Mouse (Mus musculus) heart, postnatal 0 days (tissue): Measurements from ENCODE around the gene Uck2. TPM values are rescaled to one million over a fixed set of nuclear protein-coding genes. Genes with fewer than 3 reads are reported as not detected.

Experiments
- ATAC-seq: fragments of 200-750 bp; cut with Nextera tagmentation; 2 replicates; pipeline ENCODE4 v1.8.0; 2017; ENCODE audit warnings: low read depth, moderate number of reproducible peaks, moderate library complexity; ENCODE audit not compliant: insufficient read depth
- DNase-seq: peaks from one replicate; pipeline ENCODE4 v3.0.0-alpha.2; 2016; ENCODE audit warnings: low spot score
- H3K27ac ChIP-seq: fragments of 300-500 bp; sonication (generic); 2 replicates; pipeline ENCODE4 v1.5.1; 2014; ENCODE audit warnings: low read depth, mild to moderate bottlenecking
- H3K27me3 ChIP-seq: fragments of 300-500 bp; sonication (generic); 2 replicates; pipeline ENCODE4 v1.6.1; 2014; ENCODE audit warnings: low read length, mixed read lengths; ENCODE audit not compliant: control insufficient read depth, insufficient read depth
- H3K36me3 ChIP-seq: fragments of 300-500 bp; sonication (generic); replicated peaks from 2 replicates; pipeline ENCODE4 v1.6.1; 2014; ENCODE audit warnings: low read length, mixed read lengths; ENCODE audit not compliant: control insufficient read depth, insufficient read depth
- H3K4me1 ChIP-seq: fragments of 300-500 bp; sonication (generic); 2 replicates; pipeline ENCODE4 v1.6.1; 2014; ENCODE audit warnings: antibody characterized with exemption; ENCODE audit not compliant: control insufficient read depth, insufficient read depth
- H3K4me2 ChIP-seq: fragments of 300-500 bp; sonication (generic); 2 replicates; pipeline ENCODE4 v1.6.1; 2014; ENCODE audit warnings: low read depth, mild to moderate bottlenecking, low read length, moderate library complexity
- H3K4me3 ChIP-seq: fragments of 300-500 bp; sonication (generic); 2 replicates; pipeline ENCODE4 v1.5.1; 2014; ENCODE audit warnings: low read depth, low read length
- H3K9ac ChIP-seq: fragments of 300-500 bp; sonication (generic); replicated peaks from 2 replicates; pipeline ENCODE4 v1.6.1; 2014; ENCODE audit warnings: low read depth, low read length, mixed read lengths
- H3K9me3 ChIP-seq: fragments of 300-500 bp; sonication (generic); replicated peaks from 2 replicates; pipeline ENCODE4 v1.6.1; 2016; ENCODE audit warnings: low read length; ENCODE audit not compliant: control insufficient read depth
- CTCF ChIP-seq: IDR thresholded peaks from 2 replicates; pipeline ENCODE4 v1.5.1; 2016; ENCODE audit warnings: antibody characterized with exemption, control low read depth, low read depth
- EP300 ChIP-seq: IDR thresholded peaks from 2 replicates; pipeline ENCODE4 v1.6.1; 2016; ENCODE audit warnings: antibody characterized with exemption, low read depth
- WGBS: fragments of 180-500 bp; shearing (Covaris S2); extraction: QIAGEN DNeasy Blood & Tissue Kit; methylation state at CpG from one replicate; pipeline ENCODE4 v1.1.7; 2014; 5-methylcytosine and 5-hydroxymethylcytosine counted together
- polyA plus RNA-seq: library from polyadenylated mRNA; unstranded; fragments of >200 nt; fragmentation: Nextera tagmentation; extraction: Ambion mirVana; gene quantifications from 2 replicates; pipeline ENCODE4 v1.2.1, GENCODE M21; 2015
- total RNA-seq: library from RNA; depleted of rRNA; stranded (reverse); fragments of >200 nt; gene quantifications from 2 replicates; pipeline ENCODE4 v1.2.3, GENCODE M21; 2014; ENCODE audit warnings: low replicate concordance

Uck2 gene
- total and polyA plus RNA-seq, 2 experiments from 2014 or later, result 30.7 to 60.3 TPM

GRCm38 (mm10) chr1:167253579-167253978 lies 31.5 kb downstream of the Uck2 start:
- Histone ChIP-seq H3K27me3 (no peaks in the 10 kb centered on the region), H3K4me3 (no peak overlapping the region), H3K4me1 (no peaks in the 10 kb centered on the region), H3K4me2 (no peak overlapping the region), H3K9ac (no peak overlapping the region), H3K27ac (no peak overlapping the region), H3K36me3 (no peaks in the 10 kb centered on the region), H3K9me3 (no peaks in the 10 kb centered on the region)
- 90% methylated on average over 12 of the region's 12 CpGs for WGBS
- DNase-seq (no peak), ATAC-seq (no peak)
- TF ChIP-seq CTCF, result no peak
- no peak for TF ChIP-seq EP300

GRCm38 (mm10) chr1:167249881-167250280 lies 35.2 kb downstream of the Uck2 start:
- no peak overlapping the region for H3K4me3 ChIP-seq
- H3K27me3 ChIP-seq, result no peaks in the 10 kb centered on the region
- no peak overlapping the region for H3K27ac ChIP-seq
- H3K4me2 ChIP-seq, result no peak overlapping the region
- H3K36me3 ChIP-seq, result no peaks in the 10 kb centered on the region
- H3K9ac ChIP-seq, result no peak overlapping the region
- 79% methylated on average over 8 of the region's 8 CpGs for WGBS
- H3K4me1 ChIP-seq, result peaks cover 11% of the 10 kb centered on the region; the same call in 1 of the 2 replicates
- TF ChIP-seq EP300, result no peak
- no peak for TF ChIP-seq CTCF
- ATAC-seq (no peak), DNase-seq (no peak)
- no peaks in the 10 kb centered on the region for H3K9me3 ChIP-seq

GRCm38 (mm10) chr1:167249252-167249651 lies 35.9 kb downstream of the Uck2 start:
- DNase-seq (no peak), ATAC-seq (peak; percentile 37; the same call in 1 of the 2 replicates)
- H3K4me1 ChIP-seq, result peaks cover 16% of the 10 kb centered on the region; the same call in 1 of the 2 replicates
- no peaks in the 10 kb centered on the region for H3K27me3 ChIP-seq
- TF ChIP-seq EP300 (no peak), CTCF (no peak)
- no peaks in the 10 kb centered on the region for H3K9me3 ChIP-seq
- H3K27ac ChIP-seq, result no peak overlapping the region
- no peak overlapping the region for H3K4me3 ChIP-seq
- H3K4me2 ChIP-seq, result no peak overlapping the region
- no peaks in the 10 kb centered on the region for H3K36me3 ChIP-seq
- 60% methylated on average over 19 of the region's 19 CpGs for WGBS
- no peak overlapping the region for H3K9ac ChIP-seq

- peaks cover 16% of the 10 kb centered on the region; the same call in 1 of the 2 replicates for H3K4me1 ChIP-seq
- H3K4me2 ChIP-seq, result no peak overlapping the region
- no peak overlapping the region for H3K9ac ChIP-seq
- TF ChIP-seq EP300 (no peak), CTCF (no peak)
- DNase-seq, result no peak
- no peaks in the 10 kb centered on the region for H3K9me3 ChIP-seq
- H3K27me3 ChIP-seq, result no peaks in the 10 kb centered on the region
- WGBS, result 83% methylated on average over 9 of the region's 9 CpGs
- H3K27ac ChIP-seq, result no peak overlapping the region
- no peak overlapping the region for H3K4me3 ChIP-seq
- H3K36me3 ChIP-seq, result no peaks in the 10 kb centered on the region
- no peak for ATAC-seq
These were observed 37.2 kb downstream of the Uck2 start for GRCm38 (mm10) chr1:167247886-167248285.

GRCm38 (mm10) chr1:167246976-167247375 lies 38.1 kb downstream of the Uck2 start:
- Histone ChIP-seq H3K4me1 (peaks cover 16% of the 10 kb centered on the region; the same call in 1 of the 2 replicates), H3K9ac (no peak overlapping the region), H3K9me3 (no peaks in the 10 kb centered on the region), H3K36me3 (no peaks in the 10 kb centered on the region), H3K4me2 (no peak overlapping the region), H3K27ac (no peak overlapping the region), H3K4me3 (no peak overlapping the region), H3K27me3 (no peaks in the 10 kb centered on the region)
- 39% methylated on average over 8 of the region's 8 CpGs for WGBS
- ATAC-seq (no peak), DNase-seq (no peak)
- TF ChIP-seq CTCF, result no peak
- no peak for TF ChIP-seq EP300

GRCm38 (mm10) chr1:167246275-167246674 lies 38.8 kb downstream of the Uck2 start:
- Histone ChIP-seq H3K4me3 (no peak overlapping the region), H3K27ac (no peak overlapping the region), H3K9ac (no peak overlapping the region), H3K4me1 (peaks cover 16% of the 10 kb centered on the region; the same call in 1 of the 2 replicates), H3K27me3 (no peaks in the 10 kb centered on the region), H3K9me3 (no peaks in the 10 kb centered on the region), H3K36me3 (no peaks in the 10 kb centered on the region), H3K4me2 (no peak overlapping the region)
- 83% methylated on average over 9 of the region's 9 CpGs for WGBS
- DNase-seq (no peak), ATAC-seq (no peak)
- TF ChIP-seq EP300, result no peak
- TF ChIP-seq CTCF, result no peak
